Mouse (Mus musculus): ENCODE data around the gene Arpc4. TPM values are rescaled to one million over a fixed set of nuclear protein-coding genes. Genes with fewer than 3 reads are reported as not detected.
"Not testable (repeated sequence)": the region's sequence is repeated elsewhere in the genome, so short reads cannot be mapped to it uniquely, and the experiment has no call there.

The Arpc4 gene
- 100 to 1,000 TPM; 285 to 296 TPM for total RNA-seq (2021)
- long read RNA-seq, experiment 1, transcript Arpc4-201 (6 exons, 2,270 nt): major isoform, 147 of 179 reads
- long read RNA-seq, experiment 1, partial matches to known transcripts: 27 of 179 reads
- long read RNA-seq, experiment 1, other reads (novel, unspliced or antisense): 3 of 179 reads
- long read RNA-seq, experiment 2, transcript Arpc4-201 (6 exons, 2,270 nt): major isoform, 118 of 138 reads
- long read RNA-seq, experiment 2, partial matches to known transcripts: 17 of 138 reads
- long read RNA-seq, experiment 2, other reads (novel, unspliced or antisense): 3 of 138 reads

DNA sequence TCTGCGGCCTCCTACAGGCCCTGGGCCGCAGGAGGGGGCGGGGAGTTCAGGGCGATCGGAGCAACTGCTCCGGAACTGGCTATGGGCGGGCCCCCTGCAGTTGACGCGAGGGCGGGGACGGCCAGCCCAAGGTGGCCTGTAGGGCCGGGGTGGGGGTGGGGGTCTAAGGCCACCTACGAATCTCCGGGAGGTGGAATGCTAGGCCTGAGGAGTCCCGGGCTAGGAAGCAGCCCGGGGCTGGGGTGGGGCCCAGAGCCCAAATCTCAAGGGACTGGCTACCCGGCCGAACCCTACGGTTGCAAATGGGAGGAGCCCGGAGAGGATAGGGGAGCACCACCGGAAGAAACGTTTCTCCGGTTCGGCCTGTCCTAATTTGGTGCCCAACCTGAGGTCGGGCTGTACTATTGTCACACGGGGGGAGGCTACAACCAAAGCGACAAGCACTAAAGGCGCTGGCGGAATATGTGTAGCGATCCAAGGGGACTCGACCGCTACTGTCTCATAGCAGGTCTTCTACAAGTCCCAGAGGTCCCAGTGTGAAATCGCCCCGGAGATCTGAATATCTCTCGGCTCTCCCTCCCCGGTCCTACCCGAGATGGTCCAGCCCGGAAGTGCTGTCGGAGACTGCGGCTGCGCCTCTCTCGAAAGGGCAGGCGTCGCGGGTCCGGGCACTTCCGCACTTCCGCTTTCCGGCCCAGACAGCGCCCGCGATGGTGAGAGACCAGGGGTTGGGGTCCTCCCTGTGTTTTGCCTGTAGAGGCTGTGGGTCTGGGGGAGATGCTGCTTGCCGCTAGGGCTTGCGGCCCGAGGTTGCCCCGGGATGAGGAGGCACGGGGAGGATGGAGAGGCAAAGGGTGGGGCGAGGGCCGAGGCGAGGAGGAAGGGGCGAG is at the start of gene Arpc4, which contains the start of gene Tada3:
Gene Arpc4, plus strand, starts transcription at position 620 of the 890 bp plus-strand sequence.
Gene Tada3, minus strand, starts transcription at position 388 of the 890 bp plus-strand sequence.
- peak; percentile 91 to 93 for DNase-seq (ENCODE audit: low spot score in 2 of 2)
- intact Hi-C loops (cut with DNase I): loop anchor here (5.0 kb wide), 1 partner anchor 35 kb away; the partner anchor contains the start of gene Camk1

DNA sequence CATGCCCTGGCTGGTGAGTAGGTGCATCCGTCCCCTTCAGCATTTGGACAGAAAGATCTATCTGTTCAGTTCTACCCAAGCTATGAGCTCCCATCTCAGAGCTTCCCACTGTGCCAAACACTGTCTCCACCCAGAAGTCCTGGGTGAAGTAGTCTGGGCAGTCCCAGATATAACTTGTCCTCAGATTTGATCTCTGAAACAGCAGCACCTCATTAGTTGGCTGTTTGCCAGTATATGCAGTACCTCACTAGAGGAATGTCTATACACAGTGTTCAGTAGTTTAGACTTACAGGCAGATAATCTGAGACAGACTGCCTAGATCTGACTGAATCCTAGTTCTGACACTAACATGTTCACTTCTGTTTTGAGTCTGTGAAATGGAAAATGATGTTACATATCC is 48.5 kb upstream of the Arpc4 start:
- no peak for DNase-seq (ENCODE audit: low spot score in 2 of 2)
- intact Hi-C loops (cut with DNase I): no loop called here

DNA sequence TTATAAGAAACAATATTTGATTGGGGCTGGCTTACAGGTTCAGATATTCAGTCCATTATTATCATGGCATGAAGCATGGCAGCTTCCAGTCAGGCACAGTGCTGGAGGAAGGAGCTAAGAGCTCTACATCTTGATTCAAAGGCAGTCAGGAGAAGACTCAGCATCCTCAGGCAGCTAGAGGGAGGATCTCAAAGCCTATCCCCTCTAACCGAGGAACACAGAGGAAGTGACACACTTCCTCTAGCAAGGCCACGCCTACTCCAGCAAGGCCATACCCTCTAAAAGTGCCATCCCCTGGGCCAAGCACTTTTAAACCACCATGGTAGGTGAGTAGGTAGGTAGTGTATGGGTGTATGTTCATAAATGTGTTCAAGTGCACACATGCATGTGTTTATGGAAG is 47.4 kb upstream of the Arpc4 start:
- no peak for DNase-seq (ENCODE audit: low spot score in 2 of 2)
- intact Hi-C loops (cut with DNase I): no loop called here

DNA sequence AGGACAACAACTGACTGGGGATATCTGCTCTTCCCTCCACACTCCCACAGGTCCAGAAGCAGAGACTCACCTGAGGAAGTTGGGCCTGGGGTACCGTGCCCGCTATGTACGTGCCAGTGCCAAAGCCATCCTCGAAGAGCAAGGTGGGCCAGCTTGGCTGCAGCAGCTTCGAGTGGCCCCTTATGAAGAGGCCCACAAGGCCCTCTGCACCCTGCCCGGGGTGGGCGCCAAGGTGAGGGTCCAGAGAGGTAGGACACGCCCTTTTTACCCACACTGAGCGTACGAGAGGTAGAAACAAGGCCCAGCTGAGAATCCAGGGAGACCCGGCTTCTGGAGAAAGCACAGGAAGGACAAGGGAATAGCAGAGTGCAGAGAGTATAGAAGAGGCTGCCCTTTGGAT is 46.2 kb upstream of the Arpc4 start:
- intact Hi-C loops (cut with DNase I): no loop called here
- no peak for DNase-seq (ENCODE audit: low spot score in 2 of 2)

DNA sequence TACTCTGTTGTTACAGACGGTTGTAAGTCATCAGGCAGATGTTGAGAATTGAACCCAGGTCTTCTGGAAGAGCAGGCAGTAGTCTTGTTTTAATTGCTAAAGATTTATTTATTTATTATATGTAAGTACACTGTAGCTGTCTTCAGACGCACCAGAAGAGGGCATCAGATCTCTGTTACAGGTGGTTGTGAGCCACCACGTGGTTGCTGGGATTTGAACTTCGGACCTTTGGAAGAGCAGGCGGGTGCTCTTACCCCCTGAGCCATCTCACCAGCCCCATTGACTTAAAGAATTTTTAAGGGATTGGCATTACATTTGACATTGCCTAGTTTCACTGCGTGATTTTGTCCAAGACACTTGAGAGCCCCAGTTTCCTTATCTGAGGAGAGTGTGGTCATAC is 45.2 kb upstream of the Arpc4 start:
- DNase-seq (ENCODE audit: low spot score in 2 of 2); intact Hi-C loops (cut with DNase I): not testable (repeated sequence)

DNA sequence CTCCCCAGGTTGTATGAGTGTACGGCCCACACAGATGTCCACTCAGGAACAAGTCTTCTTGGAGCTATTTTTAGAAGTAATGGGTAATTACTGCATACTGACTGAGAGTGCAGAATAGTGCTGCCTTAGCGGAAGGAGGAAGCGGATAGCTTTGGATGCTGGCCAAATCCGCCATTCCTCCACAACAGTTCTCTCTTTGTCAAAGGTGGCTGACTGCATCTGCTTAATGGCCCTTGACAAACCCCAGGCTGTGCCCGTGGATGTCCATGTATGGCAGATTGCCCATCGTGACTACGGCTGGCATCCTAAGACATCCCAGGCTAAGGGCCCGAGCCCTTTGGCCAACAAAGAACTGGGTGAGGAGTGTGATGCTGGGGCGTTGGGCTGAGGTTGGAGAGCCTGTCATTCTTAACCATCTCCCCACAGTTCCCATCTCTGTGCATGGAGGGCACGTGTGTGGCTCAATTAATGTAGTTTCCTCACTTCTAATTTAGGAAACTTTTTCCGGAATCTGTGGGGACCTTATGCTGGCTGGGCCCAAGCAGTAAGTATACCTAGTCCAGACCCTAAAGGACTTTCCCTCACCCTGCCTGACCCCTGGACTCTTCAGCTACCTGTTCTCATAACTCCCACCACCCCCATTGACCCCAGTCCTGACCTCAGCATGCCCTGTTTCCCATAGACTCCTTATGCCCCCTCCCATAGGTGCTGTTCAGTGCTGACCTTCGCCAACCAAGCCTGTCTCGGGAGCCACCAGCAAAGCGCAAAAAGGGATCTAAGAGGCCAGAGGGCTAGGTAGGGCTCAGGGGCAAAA is 44.6 kb upstream of the Arpc4 start:
- intact Hi-C loops (cut with DNase I): no loop called here
- peak; percentile 75 to 83 for DNase-seq (ENCODE audit: low spot score in 2 of 2)

DNA sequence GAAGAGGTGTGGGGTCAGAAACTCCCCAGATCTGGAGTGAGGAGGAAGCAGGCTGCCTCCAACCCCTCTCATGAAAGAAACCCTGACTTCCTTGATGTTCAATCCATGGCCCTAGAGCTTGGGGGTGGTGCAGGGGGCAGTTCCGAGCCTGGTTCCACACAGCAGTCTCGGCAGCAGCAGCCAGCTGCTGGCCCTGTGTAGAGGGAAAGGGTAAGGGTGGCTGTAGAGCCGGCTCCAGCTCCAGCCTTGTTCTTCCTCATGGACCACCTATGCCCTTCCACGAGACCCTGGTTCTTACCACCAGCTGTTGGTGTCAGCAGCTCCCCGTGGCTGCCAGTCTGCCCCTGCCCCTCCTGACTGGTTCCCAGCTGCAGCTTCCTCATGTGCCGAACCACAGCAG is 43.7 kb upstream of the Arpc4 start:
- DNase-seq (ENCODE audit: low spot score in 2 of 2): no peak
- intact Hi-C loops (cut with DNase I): no loop called here

DNA sequence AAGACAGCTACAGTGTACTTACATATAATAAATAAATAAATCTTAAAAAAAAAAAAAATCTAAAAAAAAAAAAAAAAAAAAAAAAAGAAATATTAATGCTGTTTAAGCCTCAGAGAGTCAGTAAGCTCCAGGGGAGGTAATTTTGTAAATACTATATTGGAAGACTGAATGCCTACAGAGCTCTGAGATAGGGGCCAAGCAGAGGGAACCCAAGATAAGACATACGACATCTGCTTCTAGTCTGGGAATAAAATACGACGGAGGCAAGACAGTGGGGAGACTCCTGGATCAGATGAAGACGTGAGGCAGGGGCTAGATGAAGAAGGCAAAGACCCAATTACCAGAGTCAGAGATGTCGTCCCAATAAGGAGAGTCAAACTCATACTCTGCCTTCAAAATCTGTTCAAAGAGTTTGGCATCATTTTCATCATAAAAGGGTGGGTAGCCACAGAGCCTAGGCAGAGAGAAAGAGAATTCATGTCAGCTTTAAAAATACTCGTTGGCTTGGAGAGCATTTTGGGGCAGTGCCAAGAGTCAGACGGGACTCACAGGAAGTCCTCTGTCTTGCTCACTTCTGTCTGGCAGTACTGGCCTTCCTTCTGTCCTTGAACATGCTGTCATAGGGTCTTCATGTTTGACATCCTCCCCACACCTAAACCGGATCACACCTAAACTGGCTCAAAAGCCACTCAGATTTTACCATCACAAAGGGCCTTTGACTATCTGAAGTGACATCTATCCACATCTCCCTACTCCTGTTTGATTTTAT is 40.9 kb upstream of the Arpc4 start:
- DNase-seq (ENCODE audit: low spot score in 2 of 2): no peak

DNA sequence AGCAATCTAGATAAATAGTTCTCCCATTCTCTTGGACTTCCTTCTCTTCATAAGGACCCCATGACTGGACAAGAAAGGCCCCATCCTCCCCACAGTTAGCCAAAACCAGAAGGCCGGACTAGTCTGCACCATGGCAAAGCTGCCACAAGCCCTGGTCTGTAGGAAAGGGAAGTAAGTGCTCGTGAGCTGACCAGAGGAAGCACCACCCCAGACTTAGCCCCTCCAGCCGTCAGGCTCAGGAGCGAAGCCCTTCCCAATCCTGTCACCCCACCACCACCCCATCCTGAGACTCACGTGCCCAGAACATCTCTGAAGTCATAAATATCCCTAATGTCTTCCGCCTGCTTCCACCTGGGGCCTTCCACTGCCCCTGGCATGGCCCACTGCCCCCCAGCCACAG is 36.3 kb upstream of the Arpc4 start:
- DNase-seq (ENCODE audit: low spot score in 2 of 2): peak; percentile 42 to 54
- intact Hi-C loops (cut with DNase I): loop anchor here (5.0 kb wide), 1 partner anchor 36 kb away; the partner anchor contains the start of genes Arpc4 and Tada3

More for the DNA sequence above, 40.9 kb upstream of the Arpc4 start:
- intact Hi-C loops (cut with DNase I): no loop called here

DNA sequence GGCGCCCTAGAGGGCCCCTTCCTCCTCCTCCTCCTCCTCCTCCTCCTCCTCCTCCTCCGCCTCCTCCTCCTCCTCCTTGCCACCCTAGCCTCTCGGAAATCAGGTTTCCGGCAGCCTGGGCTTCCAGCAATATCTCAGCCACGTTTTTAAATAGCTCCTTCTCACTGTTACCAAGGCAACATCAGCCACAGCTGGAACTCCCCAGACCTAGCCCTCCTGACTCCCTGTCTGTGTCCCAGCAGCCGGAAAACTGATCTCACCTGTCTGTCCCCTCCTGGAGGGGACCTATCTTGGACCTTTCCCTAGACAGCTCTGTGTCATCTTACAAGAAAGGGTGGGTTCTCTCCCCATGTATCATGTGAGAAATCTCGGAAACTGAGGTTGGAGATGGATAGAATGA is 35.6 kb upstream of the Arpc4 start:
- DNase-seq (ENCODE audit: low spot score in 2 of 2): peak; percentile 36 to 48
- intact Hi-C loops (cut with DNase I): loop anchor here (5.0 kb wide), 1 partner anchor 35 kb away; the partner anchor contains the start of genes Arpc4 and Tada3

DNA sequence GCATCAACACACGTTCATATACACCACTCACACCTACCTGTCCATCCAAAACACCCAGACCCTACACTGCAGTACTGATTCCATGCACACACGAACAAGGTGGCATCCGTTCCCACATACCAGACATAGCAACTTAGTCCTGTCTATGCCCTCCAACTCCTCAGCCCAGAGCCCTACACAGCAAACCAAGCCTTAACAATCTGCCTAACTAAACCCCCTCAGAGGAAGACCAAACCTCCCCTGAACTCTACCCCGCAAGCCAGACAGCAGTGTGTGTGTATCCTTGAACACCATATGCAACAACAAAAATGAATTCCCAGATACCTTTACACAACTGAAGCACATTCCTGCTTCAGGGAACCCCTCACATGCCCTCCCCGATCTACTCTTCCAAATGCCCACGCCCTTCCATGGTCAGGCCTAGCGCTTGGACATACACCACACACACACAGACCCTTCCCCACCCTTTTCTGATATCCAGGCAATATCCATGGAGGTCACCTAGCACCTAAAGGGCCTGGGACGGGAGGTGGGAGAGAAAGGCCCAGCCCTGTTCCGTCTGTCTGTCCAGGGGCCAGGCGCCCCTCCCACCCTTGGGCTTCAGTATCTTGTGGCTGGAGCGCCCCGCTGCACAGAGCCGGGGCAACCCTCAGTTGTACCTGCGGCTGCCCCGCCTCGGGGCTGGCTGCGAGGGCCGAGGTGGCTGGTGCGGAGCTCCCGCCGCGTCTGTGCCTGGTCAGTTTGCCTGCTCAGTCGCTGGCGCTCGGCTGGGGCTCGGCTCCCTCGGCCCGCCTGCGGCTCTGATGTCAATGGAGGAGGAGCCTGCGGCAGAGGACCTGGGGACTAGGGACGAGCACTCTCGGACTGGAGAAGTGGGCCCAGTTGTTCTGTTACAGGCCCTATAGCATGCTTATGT is 34.5 kb upstream of the Arpc4 start, which contains the start of gene Camk1:
Gene Camk1, minus strand, starts transcription at position 808 of the 916 bp plus-strand sequence.
- peak; percentile 44 to 77 for DNase-seq (ENCODE audit: low spot score in 2 of 2)
- intact Hi-C loops (cut with DNase I): loop anchor here (5.0 kb wide), 1 partner anchor 34 kb away; the partner anchor contains the start of genes Arpc4 and Tada3

DNA sequence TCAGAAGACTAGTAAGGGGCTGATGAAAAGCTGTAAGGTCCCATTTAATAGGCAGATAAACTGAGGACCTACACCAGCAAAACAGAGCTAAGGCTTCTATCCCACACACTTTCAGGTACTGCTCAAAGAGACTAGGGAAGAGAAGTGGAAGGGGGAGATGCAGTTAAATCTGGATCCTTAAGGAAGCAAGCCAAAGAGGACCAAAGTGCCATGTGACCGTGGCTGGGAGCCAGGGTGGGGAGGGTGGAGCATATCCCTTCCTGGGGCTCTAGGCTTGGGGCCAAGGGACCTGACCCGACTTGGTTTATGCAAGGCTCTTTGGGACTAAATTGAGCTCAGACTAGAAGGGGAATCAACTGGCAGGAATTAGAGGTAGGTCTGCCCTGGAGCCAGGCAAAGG is 33.6 kb upstream of the Arpc4 start:
- peak in 1 of 2 experiments; percentile 46 for DNase-seq (ENCODE audit: low spot score in 2 of 2)
- intact Hi-C loops (cut with DNase I): loop anchor here (5.0 kb wide), 1 partner anchor 33 kb away; the partner anchor contains the start of genes Arpc4 and Tada3

DNA sequence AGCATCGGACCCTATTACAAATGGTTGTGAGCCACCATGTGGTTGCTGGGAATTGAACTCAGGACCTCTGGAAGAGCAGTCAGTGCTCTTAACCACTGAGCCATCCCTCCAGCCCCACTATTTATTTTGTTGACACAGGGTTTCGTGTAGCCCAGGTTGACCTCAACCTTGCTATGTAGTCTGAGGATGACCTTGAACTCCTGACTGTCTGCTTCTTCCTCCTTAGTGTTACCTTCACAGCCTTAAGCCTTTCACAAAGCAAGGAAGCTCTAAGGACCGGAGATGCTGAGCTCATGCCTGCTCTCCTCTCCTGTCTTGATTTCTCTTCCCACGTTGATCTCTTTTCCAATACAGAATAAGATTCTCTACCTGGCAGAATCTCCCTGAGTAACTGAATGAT is 31.0 kb upstream of the Arpc4 start:
- no peak for DNase-seq (ENCODE audit: low spot score in 2 of 2)
- intact Hi-C loops (cut with DNase I): no loop called here

DNA sequence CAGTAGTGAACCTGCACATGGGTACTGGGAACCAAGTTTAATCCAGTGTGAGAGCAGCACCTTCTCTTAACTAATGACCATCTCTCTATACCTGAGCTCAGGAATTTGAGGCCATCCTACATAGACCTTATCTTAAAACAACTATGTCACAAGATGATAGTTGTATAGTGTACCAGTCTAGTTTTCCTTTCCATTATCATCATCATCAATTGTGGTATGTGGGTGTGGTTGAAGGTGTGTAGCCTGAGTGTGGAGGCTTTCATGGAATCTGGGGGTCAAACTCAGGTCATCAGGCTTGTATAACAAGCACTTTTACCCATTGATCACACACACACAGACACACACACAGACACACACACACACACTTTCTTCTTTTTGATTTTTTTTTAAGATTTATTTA is 27.4 kb upstream of the Arpc4 start:
- no peak for DNase-seq (ENCODE audit: low spot score in 2 of 2)
- intact Hi-C loops (cut with DNase I): no loop called here

DNA sequence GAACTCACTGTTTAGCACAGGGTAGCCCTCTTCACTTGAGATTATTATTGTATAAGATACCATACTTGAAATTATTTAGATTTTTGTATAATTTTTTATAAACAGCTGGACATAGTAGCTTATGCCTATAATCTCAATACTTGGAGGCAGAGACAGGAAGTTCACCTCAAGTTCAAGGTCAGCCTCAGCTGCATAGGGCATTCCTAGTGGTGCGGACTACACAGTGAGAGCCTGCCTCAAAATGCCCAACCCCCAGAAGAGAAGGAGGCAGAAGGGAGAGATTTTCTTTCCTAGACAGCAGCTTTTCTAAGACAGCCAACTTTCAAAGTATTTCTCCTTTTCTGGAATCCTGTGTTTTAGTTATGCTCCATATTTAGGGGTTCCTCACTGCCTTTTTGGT is 26.8 kb upstream of the Arpc4 start:
- no peak for DNase-seq (ENCODE audit: low spot score in 2 of 2)
- intact Hi-C loops (cut with DNase I): no loop called here

DNA sequence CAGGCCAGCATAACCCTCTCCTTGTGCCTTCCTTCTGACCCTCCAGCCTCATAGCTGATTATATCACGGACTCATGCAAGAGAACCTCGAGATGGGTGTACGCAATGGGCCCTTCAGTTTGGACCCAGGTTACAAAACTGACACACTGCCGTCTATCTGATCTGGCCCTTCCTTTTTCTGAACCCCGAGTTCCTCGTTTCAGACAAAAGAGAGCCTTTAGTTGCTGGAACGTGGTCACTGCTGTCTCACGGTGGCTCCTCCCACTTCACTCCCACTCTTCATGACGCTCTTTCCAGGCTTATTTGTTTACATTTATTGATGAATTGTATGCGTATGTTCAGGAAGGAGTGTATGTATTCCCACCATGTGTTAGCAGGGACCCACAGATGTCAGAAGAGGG is 26.3 kb upstream of the Arpc4 start:
- DNase-seq (ENCODE audit: low spot score in 2 of 2): no peak
- intact Hi-C loops (cut with DNase I): no loop called here

DNA sequence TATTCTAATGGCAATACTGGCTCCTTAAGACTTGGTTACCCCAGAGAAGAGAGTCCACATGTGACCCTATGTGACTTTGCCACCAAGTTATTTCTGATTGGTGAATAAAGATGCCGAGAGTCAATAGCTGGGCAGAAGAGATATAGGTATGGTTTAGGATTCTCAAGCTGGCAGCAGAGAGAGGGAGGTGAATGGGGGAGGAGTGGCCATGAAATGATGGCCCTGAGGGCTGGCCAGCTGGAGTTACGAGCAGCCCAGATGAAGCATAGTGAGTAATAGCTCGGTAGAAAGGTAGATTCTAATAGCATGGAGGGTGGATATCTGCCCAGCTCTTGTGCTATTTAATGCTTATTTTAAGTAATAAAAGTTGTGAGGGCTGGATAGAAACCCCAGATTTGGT is 25.1 kb upstream of the Arpc4 start:
- intact Hi-C loops (cut with DNase I): no loop called here
- no peak for DNase-seq (ENCODE audit: low spot score in 2 of 2)

DNA sequence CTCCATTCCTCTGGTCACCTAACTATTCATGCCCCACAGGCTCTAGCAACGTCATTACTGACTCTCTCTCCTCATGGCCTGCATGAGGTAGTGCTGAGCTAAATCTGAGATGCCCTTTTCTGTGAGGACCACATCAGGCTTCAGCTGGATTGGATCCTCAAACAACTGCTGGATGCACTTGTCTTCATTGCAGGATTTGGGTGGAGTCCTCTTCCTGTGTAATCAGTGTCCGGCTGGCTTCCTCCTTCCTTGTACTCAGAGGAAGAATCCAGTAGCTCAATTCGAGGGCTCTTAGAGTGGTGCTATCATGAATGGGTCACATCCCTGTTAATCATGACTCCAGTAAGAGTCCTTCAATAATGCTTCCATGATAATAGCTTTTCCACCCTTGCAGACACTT is 24.2 kb upstream of the Arpc4 start:
- intact Hi-C loops (cut with DNase I): no loop called here
- no peak for DNase-seq (ENCODE audit: low spot score in 2 of 2)
